Mouse (Mus musculus): ENCODE measurements around the gene Zdhhc14. TPM values are rescaled to one million over a fixed set of nuclear protein-coding genes. Genes with fewer than 3 reads are reported as not detected.
A peak's percentile ranks its signal among the peaks of the same experiment; 100 is the strongest.

Gene Zdhhc14
- polyA plus RNA-seq, 1 experiment from 2014 or later, result 4.1 TPM

- Histone ChIP-seq H3K4me1 (no peaks in the 10 kb centered on the region), H3K9ac (replicated peaks) (no peak overlapping the region), H3K4me2 (replicated peaks) (no peak overlapping the region), H3K4me3 (no peak overlapping the region), H3K27me3 (no peaks in the 10 kb centered on the region), H3K27ac (replicated peaks) (no peak overlapping the region), H3K36me3 (no peaks in the 10 kb centered on the region), H3K9me3 (no peaks in the 10 kb centered on the region)
- no peak for ATAC-seq (ENCODE audit: low FRiP score, low read depth)
- 84% methylated on average over 3 of the region's 3 CpGs for WGBS
These were observed 200.3 kb downstream of the Zdhhc14 start for GRCm38 (mm10) chr17:5692661-5693060.

DNA sequence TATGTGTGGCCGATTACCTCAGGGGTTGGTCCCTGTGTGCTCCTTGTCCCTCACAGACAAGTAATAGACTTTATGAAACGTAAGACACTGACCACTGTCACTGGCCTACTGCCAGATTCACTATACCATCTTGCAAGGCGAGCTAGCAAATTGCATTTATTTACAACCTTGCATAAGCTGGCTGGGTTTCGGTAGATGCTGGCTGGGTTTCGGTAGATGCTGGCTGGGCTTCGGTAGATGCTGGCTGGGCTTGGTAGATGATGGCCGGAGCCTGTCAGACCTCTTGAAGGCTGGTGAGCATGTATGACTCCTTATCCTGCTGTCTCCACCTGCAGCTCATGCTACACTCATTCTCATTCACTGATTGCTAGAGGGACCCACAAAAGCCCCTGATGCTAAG, 200.9 kb downstream of the Zdhhc14 start:
- ATAC-seq (ENCODE audit: low FRiP score, low read depth), result no peak
- H3K9me3 ChIP-seq, result no peaks in the 10 kb centered on the region
- H3K4me3 ChIP-seq, result no peak overlapping the region
- 85% methylated on average over 7 of the region's 7 CpGs for WGBS
- no peaks in the 10 kb centered on the region for H3K4me1 ChIP-seq
- H3K4me2 ChIP-seq (replicated peaks), result no peak overlapping the region
- no peak overlapping the region for H3K27ac ChIP-seq (replicated peaks)
- H3K36me3 ChIP-seq, result no peaks in the 10 kb centered on the region
- no peaks in the 10 kb centered on the region for H3K27me3 ChIP-seq
- H3K9ac ChIP-seq (replicated peaks), result no peak overlapping the region

DNA sequence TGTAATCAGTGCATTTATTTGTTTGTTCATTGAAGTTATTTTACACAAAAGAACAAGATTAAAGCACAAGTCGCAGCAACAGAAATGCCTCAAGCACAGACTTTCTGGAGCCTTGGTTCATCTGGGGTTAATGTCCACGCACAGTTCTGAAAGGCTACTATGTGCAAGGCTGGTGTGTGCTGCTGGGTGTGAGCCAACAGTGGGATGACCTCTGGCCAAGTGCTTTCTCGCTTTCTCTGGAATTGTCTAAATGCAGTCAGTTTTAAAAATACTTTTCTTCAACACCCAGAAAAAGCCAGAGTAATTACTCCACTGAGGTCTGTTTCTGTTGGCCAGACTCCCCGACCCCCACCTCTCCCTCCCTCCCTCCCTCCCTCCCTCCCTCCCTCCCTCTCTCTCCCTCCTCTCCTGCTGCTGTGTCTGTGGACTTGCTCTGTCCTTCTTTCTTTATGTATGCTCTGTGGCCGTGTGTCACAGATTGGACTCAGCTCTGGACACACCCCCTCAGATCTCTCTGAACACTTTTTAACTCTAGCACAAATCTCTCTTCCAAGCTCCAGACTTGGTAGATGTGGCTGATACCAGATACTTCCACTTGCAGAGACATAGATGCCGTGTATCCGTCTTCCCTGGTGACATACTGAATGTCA, 206.2 kb downstream of the Zdhhc14 start:
- 78% methylated on average over 7 of the region's 7 CpGs for WGBS
- ATAC-seq (ENCODE audit: low FRiP score, low read depth), result no peak
- H3K9me3 ChIP-seq, result no peaks in the 10 kb centered on the region

DNA sequence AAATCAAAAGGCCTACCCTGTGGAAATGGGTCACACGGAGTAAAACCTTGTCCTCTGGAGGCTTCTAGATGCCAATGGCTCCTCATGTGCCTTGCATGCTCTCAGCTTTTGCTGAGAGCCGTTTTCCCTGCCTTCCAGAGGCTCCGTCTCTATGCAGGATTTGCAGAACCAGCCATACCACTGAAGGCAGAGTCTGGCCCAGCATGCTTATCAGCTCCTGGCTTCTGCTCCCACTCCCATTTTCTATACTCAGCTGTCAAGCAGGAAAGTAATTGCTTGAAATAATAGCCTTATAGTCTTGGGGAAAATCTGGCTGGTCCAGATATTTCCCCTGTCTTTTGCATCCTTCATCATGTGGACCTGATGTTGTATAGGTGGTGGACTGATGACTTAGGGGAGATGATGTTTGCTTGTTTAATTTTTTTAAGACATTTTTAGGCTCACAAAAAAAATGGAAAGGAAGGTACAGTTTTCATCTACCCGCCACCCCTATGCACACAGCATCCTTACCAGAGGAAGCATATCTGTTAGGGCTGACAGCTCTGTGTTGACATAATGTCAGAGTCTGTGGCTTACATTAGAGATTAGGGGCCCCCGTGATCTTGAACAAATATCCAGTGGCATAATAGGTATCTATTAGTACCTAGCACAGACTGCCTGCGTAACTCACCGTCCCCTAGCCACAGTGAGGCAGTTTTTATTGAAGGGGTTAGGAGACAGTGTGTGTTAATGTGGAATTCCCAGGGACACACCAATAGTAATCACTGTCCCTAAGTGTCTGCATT, 218.2 kb downstream of the Zdhhc14 start:
- H3K9ac ChIP-seq (replicated peaks), result no peak overlapping the region
- H3K27ac ChIP-seq (replicated peaks), result 0 out of 2 replicates have a peak overlapping the region, but pooled peaks have one; percentile 20
- 64% methylated on average over 7 of the region's 7 CpGs for WGBS
- H3K9me3 ChIP-seq, result no peaks in the 10 kb centered on the region
- ATAC-seq (ENCODE audit: low FRiP score, low read depth), result no peak
- no peaks in the 10 kb centered on the region for H3K36me3 ChIP-seq
- H3K27me3 ChIP-seq, result peaks cover 6% of the 10 kb centered on the region; the same call in 1 of the 2 replicates
- H3K4me2 ChIP-seq (replicated peaks), result no peak overlapping the region
- H3K4me3 ChIP-seq, result no peak overlapping the region
- peaks cover 18% of the 10 kb centered on the region for H3K4me1 ChIP-seq

More for the DNA sequence above, 206.2 kb downstream of the Zdhhc14 start:
- Histone ChIP-seq H3K4me2 (replicated peaks) (no peak overlapping the region), H3K9ac (replicated peaks) (no peak overlapping the region), H3K4me3 (no peak overlapping the region), H3K27ac (replicated peaks) (no peak overlapping the region), H3K36me3 (no peaks in the 10 kb centered on the region), H3K4me1 (no peaks in the 10 kb centered on the region), H3K27me3 (no peaks in the 10 kb centered on the region)

- Histone ChIP-seq H3K9ac (replicated peaks) (no peak overlapping the region), H3K9me3 (no peaks in the 10 kb centered on the region), H3K27ac (replicated peaks) (no peak overlapping the region), H3K4me1 (peaks cover 18% of the 10 kb centered on the region), H3K27me3 (peaks cover 6% of the 10 kb centered on the region; the same call in 1 of the 2 replicates), H3K4me2 (replicated peaks) (no peak overlapping the region), H3K4me3 (no peak overlapping the region), H3K36me3 (no peaks in the 10 kb centered on the region)
- no peak for ATAC-seq (ENCODE audit: low FRiP score, low read depth)
- WGBS, result 79% methylated on average over 5 of the region's 5 CpGs
These were observed 219.5 kb downstream of the Zdhhc14 start for GRCm38 (mm10) chr17:5711861-5712260.

DNA sequence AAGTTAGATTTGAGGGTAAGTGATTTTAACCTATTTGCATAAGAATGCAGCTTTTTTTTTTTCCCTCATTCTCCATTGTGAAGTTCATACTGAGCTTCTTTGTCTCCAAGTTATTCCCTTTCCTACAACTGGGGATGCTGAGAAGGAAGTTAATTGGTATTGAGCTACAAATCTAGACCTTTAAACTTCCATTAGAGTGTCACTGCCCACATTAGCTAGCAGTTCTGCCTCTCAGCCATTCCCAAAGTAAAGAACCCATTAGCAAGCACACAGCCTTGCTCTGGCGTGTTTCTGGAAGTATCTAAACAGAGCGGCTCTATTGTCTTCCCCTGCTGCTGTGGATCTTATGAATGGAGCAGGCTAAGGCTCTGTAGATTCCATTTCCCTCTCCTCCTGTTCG, 220.8 kb downstream of the Zdhhc14 start:
- no peak overlapping the region for H3K4me2 ChIP-seq (replicated peaks)
- 33% methylated on average over 3 of the region's 3 CpGs for WGBS
- no peaks in the 10 kb centered on the region for H3K9me3 ChIP-seq
- H3K4me1 ChIP-seq, result peaks cover 18% of the 10 kb centered on the region
- peaks cover 16% of the 10 kb centered on the region for H3K27me3 ChIP-seq
- no peak overlapping the region for H3K27ac ChIP-seq (replicated peaks)
- H3K36me3 ChIP-seq, result no peaks in the 10 kb centered on the region
- ATAC-seq (ENCODE audit: low FRiP score, low read depth), result no peak
- H3K4me3 ChIP-seq, result no peak overlapping the region
- H3K9ac ChIP-seq (replicated peaks), result no peak overlapping the region

- no peak overlapping the region for H3K9ac ChIP-seq (replicated peaks)
- no peaks in the 10 kb centered on the region for H3K36me3 ChIP-seq
- no peak overlapping the region for H3K4me2 ChIP-seq (replicated peaks)
- WGBS, result 80% methylated on average over 4 of the region's 4 CpGs
- no peak for ATAC-seq (ENCODE audit: low FRiP score, low read depth)
- no peak overlapping the region for H3K4me3 ChIP-seq
- no peak overlapping the region for H3K27ac ChIP-seq (replicated peaks)
- H3K4me1 ChIP-seq, result peaks cover 24% of the 10 kb centered on the region
- peaks cover 28% of the 10 kb centered on the region for H3K27me3 ChIP-seq
- no peaks in the 10 kb centered on the region for H3K9me3 ChIP-seq
These were observed 224.6 kb downstream of the Zdhhc14 start for GRCm38 (mm10) chr17:5716912-5717311.

GRCm38 (mm10) chr17:5718768-5719387, 226.5 kb downstream of the Zdhhc14 start:
- Histone ChIP-seq H3K27ac (replicated peaks) (no peak overlapping the region), H3K4me2 (replicated peaks) (no peak overlapping the region), H3K9ac (replicated peaks) (no peak overlapping the region), H3K9me3 (no peaks in the 10 kb centered on the region), H3K36me3 (no peaks in the 10 kb centered on the region), H3K4me3 (no peak overlapping the region), H3K4me1 (peaks cover 12% of the 10 kb centered on the region), H3K27me3 (peaks cover 29% of the 10 kb centered on the region)
- ATAC-seq (ENCODE audit: low FRiP score, low read depth), result 0 out of 2 replicates have a peak, but pooled peaks have one; percentile 47
- WGBS, result 43% methylated on average over 7 of the region's 7 CpGs

- H3K27me3 ChIP-seq, result peaks cover 16% of the 10 kb centered on the region
- no peak overlapping the region for H3K9ac ChIP-seq (replicated peaks)
- H3K36me3 ChIP-seq, result no peaks in the 10 kb centered on the region
- H3K9me3 ChIP-seq, result no peaks in the 10 kb centered on the region
- no peak overlapping the region for H3K4me3 ChIP-seq
- no peak for ATAC-seq (ENCODE audit: low FRiP score, low read depth)
- peaks cover 12% of the 10 kb centered on the region for H3K4me1 ChIP-seq
- no peak overlapping the region for H3K4me2 ChIP-seq (replicated peaks)
- 90% methylated on average over 2 of the region's 2 CpGs for WGBS
- no peak overlapping the region for H3K27ac ChIP-seq (replicated peaks)
These were observed 230.4 kb downstream of the Zdhhc14 start for GRCm38 (mm10) chr17:5722802-5723201.

DNA sequence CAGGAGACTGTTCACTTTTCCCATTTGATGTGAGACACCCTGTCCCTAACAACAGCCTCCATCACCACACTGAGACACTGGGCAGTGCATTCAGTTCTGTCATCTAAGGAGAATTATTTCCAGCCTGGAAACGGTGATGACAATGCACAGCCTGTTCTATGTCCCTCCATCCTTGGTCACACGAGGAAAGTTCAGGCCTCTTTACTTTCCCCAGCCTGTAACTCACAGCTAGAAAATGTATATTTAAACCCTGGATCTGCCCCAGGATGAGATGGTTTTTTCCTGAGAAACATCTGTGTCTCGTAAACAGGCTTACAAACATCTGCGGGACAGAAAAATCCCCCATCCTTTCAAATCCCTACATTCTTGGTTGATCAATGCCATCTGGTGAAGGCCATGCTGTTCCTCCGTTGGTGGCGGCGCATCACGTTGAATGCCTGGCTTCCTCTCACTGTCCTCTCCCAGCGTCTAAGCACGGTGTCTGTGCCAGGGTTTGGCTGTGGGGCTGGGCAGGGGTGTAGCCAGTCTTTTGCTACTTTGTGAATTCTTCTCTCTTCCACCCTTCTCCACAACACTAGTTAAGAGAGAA, 231.3 kb downstream of the Zdhhc14 start:
- H3K36me3 ChIP-seq, result no peaks in the 10 kb centered on the region
- WGBS, result 82% methylated on average over 10 of the region's 10 CpGs
- H3K4me3 ChIP-seq, result no peak overlapping the region
- H3K9ac ChIP-seq (replicated peaks), result no peak overlapping the region
- H3K9me3 ChIP-seq, result no peaks in the 10 kb centered on the region
- H3K27ac ChIP-seq (replicated peaks), result no peak overlapping the region
- no peak overlapping the region for H3K4me2 ChIP-seq (replicated peaks)
- H3K27me3 ChIP-seq, result peaks cover 12% of the 10 kb centered on the region; the same call in 1 of the 2 replicates
- ATAC-seq (ENCODE audit: low FRiP score, low read depth), result no peak
- H3K4me1 ChIP-seq, result peaks cover 6% of the 10 kb centered on the region

DNA sequence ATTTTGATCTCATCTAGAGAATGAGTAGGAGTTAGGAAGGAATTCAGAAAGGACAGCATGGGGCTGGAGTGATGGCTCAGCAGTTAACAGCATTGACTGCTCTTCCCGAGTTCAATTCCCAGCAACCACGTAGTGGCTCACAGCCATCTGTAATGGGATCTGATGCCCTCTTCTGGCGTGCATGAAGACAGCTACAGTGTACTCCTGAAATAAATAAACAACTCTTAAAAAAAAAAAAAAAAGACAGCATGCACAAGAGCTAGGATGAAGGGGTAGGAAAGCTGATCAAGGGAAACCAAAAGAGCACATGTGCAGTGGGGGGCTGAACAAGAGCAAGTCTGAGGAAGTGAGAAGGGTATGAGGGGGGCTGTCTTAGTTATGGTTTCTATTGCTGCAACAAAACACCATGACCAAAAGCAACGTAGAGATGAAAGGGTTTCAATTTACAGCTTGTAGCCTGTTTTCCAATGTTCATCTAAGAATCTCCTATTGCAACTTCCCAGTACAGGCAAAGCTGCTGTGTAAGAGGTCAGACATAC, 237.3 kb downstream of the Zdhhc14 start:
- Histone ChIP-seq H3K9me3 (no peaks in the 10 kb centered on the region), H3K4me3 (no peak overlapping the region), H3K36me3 (no peaks in the 10 kb centered on the region), H3K27ac (replicated peaks) (no peak overlapping the region), H3K9ac (replicated peaks) (no peak overlapping the region), H3K27me3 (no peaks in the 10 kb centered on the region), H3K4me1 (no peaks in the 10 kb centered on the region), H3K4me2 (replicated peaks) (no peak overlapping the region)
- no peak for ATAC-seq (ENCODE audit: low FRiP score, low read depth)
- 56% methylated on average over 4 of the region's 4 CpGs for WGBS
